Mouse (Mus musculus) forebrain, embryonic 10.5 days (tissue): Measurements from ENCODE around the gene Gtf3c1. TPM values are rescaled to one million over a fixed set of nuclear protein-coding genes. Genes with fewer than 3 reads are reported as not detected.

Source experiments
- DNase-seq: peaks from one replicate; pipeline ENCODE4 v3.0.0-alpha.2; 2017; ENCODE audit warnings: low spot score; ENCODE audit errors: extremely low spot score
- H3K27ac ChIP-seq: fragments of 300-500 bp; sonication (generic); 2 replicates; pipeline ENCODE4 v1.5.1; 2016; ENCODE audit warnings: mild to moderate bottlenecking
- H3K27me3 ChIP-seq: fragments of 300-500 bp; sonication (generic); 2 replicates; pipeline ENCODE4 v1.6.1; 2016; ENCODE audit warnings: mild to moderate bottlenecking; ENCODE audit not compliant: poor library complexity, severe bottlenecking
- H3K36me3 ChIP-seq: fragments of 300-500 bp; sonication (generic); replicated peaks from 2 replicates; pipeline ENCODE4 v1.6.1; 2016; ENCODE audit warnings: mild to moderate bottlenecking, moderate library complexity
- H3K4me1 ChIP-seq: fragments of 300-500 bp; sonication (generic); 2 replicates; pipeline ENCODE4 v1.6.1; 2016
- H3K4me3 ChIP-seq: fragments of 300-500 bp; sonication (generic); 2 replicates; pipeline ENCODE4 v1.5.1; 2016; ENCODE audit warnings: mild to moderate bottlenecking, moderate library complexity
- H3K9me3 ChIP-seq: fragments of 300-500 bp; sonication (generic); 2 replicates; pipeline ENCODE4 v1.6.1; 2016; ENCODE audit warnings: mild to moderate bottlenecking, moderate library complexity
- WGBS: fragments of 180-500 bp; shearing (Covaris S2); methylation state at CpG from one replicate; pipeline ENCODE4 v1.1.7; 2016; 5-methylcytosine and 5-hydroxymethylcytosine counted together
- polyA plus RNA-seq: library from polyadenylated mRNA; unstranded; fragments of >200 nt; fragmentation: Nextera tagmentation; extraction: Ambion mirVana; gene quantifications from 2 replicates; pipeline ENCODE4 v1.2.1, GENCODE M21; 2016

The Gtf3c1 gene
- polyA plus RNA-seq, 1 experiment from 2014 or later = 46.6 TPM

DNA sequence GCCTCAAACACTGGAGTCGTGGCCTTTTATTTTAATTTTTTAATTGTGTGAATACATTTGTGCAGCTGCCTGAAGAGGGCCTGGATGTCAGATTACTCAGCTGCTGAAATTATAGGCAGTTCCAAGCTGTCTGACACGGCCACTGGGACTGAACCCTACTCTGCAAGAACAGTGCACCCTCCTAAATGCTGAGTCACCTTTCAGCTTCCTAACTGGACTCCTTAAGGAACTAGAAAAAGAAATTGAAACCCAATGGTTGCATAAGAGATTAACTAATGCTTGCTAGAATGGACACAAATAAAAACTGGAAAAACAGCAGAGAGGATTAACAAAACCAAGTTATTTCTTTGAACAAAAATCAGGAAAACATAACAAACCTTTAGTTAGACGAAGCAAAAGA is 111.2 kb downstream of the Gtf3c1 start:
- Histone ChIP-seq H3K4me3 (no peak overlapping the region), H3K4me1 (peaks cover 5% of the 10 kb centered on the region; the same call in 1 of the 2 replicates), H3K27ac (no peak overlapping the region), H3K36me3 (no peaks in the 10 kb centered on the region), H3K27me3 (no peaks in the 10 kb centered on the region), H3K9me3 (no peaks in the 10 kb centered on the region)
- DNase-seq = no peak
- WGBS = 72% methylated on average over 3 of the region's 3 CpGs

DNA sequence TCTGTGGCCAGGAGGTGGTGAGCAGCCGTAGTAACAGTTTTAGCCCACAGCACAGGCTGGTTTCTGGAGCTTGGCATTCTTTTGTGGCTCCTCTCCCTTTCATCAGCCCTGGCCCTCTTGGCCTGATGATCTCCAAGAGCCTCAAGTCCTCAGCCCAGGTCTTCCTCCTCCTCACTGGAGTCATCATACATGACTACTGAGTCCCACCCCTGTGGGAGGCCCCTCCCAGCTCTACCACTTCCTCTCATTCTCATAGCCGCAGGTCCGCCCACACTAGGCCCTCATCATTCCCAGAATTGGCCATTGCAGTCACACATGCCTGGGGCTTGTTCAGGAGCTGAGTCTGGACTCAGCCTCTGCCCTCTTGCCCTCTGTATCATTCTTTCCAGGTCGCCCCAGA is 113.7 kb downstream of the Gtf3c1 start:
- H3K27me3 ChIP-seq = no peaks in the 10 kb centered on the region
- no peak for DNase-seq
- no peaks in the 10 kb centered on the region for H3K36me3 ChIP-seq
- no peak overlapping the region for H3K4me3 ChIP-seq
- WGBS = 80% methylated on average over 4 of the region's 4 CpGs
- no peaks in the 10 kb centered on the region for H3K4me1 ChIP-seq
- H3K27ac ChIP-seq = no peak overlapping the region
- no peaks in the 10 kb centered on the region for H3K9me3 ChIP-seq

Other genes with a start within 250 kb of the Gtf3c1 start
- 123 TPM in 2 replicates for gene Nsmce1, start 216.2 kb downstream of the Gtf3c1 start, polyA plus RNA-seq
- gene Il4ra, start 155.7 kb downstream of the Gtf3c1 start, polyA plus RNA-seq = 2.9 and 4.0 TPM in 2 replicates
- gene Il21r, start 104.4 kb downstream of the Gtf3c1 start, polyA plus RNA-seq = 0.25 and 0.42 TPM in 2 replicates
- 8.9 and 9.4 TPM in 2 replicates for gene D430042O09Rik, start 108 bp upstream of the Gtf3c1 start, polyA plus RNA-seq